Mouse (Mus musculus) right cerebral cortex, adult 18-20 months (tissue): Measurements from ENCODE around the gene Vhl.

Experiments used
- DNase-seq: peaks from one replicate; pipeline ENCODE4 v3.0.0; 2022; ENCODE audit warnings: mixed read lengths

The Vhl gene

GRCm38 (mm10) chr6:113630322-113630721 lies 6.6 kb downstream of the Vhl start:
- DNase-seq: peak; percentile 32

- DNase-seq: no peak
These were observed 9.1 kb downstream of the Vhl start for GRCm38 (mm10) chr6:113632863-113633262.

- peak; percentile 95 for DNase-seq
These were observed 14.7 kb downstream of the Vhl start, which contains the start of gene Irak2 for GRCm38 (mm10) chr6:113638302-113639040. TSS of gene Irak2 (plus strand) at chr6:113638467.

DNA sequence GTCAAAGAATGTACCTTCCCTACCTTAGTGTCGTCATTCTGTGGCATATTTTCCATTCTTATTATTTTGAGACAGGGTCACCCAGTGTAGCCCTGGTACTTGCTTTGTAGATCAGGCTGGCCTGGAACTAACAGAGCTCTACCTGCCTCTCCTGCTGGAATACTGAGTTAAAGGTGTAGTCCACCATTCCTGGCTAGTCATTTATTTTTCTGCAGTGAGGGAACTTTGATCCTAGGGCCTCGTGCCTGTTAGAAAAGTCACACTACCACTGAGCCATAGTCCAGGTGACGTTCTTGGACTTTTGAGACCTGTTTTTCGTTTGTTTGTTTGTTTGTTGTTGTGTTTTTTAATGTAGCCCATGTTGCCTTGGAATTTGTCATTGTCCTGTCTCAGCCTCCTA lies 15.4 kb downstream of the Vhl start:
- no peak for DNase-seq

- DNase-seq: no peak
These were observed 18.8 kb downstream of the Vhl start for GRCm38 (mm10) chr6:113642605-113643004.

- no peak for DNase-seq
These were observed 19.3 kb downstream of the Vhl start for GRCm38 (mm10) chr6:113643021-113643420.

DNA sequence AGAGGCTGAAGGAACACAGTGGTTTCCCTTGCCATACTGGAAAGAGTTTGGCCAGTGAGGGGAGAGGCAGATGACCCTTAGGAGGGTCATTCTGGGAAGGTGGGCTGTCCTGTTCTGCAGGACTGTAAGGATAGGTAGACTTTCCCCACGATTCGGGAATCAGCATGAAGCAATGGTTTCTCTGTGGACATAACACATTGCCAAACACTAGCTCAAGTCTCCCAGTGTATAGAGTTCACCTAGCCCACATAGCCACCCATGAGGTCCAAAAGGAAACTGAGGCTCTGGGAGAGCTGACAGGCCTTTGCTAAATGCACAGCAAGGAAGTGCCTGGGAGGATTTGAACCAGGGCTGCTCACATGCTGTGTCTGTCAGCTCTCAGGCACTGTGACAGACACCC lies 20.2 kb downstream of the Vhl start:
- DNase-seq: no peak

GRCm38 (mm10) chr6:113644808-113645207 lies 21.0 kb downstream of the Vhl start:
- peak; percentile 37 for DNase-seq

DNA sequence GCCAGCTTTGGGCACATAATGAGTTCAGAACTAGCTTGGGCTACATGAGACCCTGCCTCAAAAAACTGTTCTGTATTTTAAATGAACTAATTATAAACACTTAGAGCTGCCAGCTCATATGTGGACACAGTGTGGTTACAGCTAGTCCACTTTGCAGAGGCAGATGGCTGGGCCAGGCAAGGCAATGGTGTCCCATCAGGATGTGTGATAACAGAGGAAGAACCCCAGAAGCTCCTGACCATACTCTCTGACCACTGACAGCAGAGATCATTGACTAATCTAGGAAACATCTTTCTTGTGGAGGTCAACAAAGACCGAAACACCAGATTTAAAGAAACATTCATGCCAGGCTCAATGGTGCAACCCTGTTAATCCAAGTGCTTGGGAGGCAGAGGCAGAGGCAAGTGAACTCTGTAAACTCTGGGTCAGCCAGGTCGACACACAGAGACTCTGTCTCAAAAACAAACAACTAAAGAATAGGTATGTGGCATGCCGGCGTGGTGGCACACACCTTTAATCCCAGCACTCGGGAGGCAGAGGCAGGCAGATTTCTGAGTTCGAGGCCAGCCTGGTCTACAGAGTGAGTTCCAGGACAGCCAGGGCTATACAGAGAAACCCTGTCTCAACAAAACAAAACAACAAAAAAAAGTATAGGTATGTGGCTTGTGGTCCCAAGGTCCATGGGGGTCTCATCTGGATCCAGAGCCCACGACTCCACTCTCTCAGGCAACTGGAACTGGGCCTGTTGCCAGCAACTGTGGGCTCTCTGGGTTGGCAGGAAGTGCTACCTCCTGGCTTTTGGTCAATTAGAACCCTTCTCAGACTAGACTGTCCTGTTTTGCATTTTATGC lies 25.8 kb downstream of the Vhl start:
- DNase-seq: no peak

GRCm38 (mm10) chr6:113650197-113650640 lies 26.5 kb downstream of the Vhl start:
- no peak for DNase-seq

DNA sequence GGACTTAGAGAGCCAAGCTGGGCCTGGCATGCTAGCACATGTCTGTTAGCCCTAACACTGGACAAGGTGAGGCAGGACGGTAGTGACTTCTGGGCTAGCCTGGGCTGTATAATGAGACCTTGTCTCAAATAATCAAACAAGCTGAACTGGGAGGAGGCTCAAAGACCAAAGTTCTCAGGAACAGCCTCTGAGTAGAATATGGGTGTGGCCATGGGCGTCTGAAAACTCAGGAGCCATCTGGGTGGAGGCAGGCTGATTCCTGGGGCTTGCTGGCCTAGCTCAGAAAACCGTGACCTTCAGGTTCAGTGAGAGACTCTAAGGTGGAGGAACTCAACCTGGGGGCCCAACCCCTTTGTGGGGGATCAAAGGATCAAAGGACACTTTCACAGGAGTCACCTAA lies 27.9 kb downstream of the Vhl start:
- DNase-seq: no peak

DNA sequence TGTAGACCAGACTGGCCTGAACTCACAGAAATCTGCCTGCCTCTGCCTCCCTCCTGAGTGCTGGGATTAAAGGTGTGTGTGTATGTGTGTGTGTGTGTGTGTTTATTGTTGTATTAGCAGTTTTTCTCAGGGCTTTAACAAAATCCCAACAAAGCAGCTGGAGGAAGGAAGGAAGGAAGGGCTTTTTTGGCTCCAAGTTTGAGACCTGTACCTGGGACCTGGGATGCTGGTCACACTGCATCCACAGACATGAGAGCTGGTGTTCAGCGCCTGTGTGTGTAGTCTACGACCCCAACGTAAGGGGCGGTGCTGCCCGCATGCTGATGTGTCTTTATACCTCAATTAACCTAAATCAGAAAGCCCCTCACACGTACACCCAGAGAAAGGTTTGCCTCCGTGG lies 29.8 kb downstream of the Vhl start:
- DNase-seq: no peak

DNA sequence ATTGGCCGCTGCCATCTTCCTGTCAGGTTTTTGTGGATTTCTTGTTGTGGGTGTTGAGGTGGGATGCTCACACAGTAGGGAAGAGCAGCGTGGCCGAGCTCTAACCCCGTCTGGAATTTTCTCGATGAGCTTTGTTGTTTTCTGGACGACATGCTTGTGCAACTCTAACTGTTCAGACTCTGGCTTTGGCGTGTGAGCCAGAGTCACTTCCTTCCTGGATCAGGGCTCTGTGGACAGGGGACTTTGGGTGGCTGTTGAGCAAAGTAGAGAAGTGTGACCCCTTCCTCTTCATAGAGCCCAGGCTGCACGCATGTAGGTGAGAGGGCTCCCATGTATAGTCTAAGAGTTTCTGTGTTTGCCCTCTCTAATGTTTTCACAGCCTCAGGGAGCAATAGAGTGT lies 30.3 kb downstream of the Vhl start:
- DNase-seq: no peak

DNA sequence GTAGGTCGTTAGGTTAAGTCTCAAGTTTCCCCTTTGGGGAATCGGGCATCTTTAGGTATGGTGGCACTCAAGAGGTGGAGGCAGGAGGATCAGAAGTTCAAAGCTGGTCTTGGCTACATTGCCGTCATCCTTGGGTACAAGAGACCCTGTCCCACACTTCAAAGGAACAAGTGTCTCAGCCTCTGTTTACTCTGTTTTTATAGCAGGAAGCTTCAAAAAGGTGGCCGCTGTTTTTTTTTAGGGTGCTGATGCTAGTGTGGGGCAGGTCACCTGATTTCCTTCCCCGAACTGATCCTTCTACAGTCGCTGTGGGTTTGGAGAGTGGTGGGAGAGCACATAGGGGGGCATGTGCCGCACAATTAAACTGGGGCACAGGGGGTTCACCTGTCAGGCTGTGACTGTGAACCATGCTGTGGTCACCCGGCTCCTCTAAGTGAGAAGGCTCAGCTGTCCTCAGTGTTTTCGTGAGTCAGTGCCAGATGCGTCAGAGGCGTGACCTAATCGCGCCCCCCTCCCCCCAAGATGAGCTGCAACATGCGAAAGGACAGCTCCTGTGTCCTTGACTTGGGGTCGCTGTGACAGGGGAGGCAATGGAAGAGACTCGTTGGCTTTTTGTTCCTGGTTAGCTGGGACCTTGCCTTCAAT lies 31.1 kb downstream of the Vhl start:
- DNase-seq: no peak

- DNase-seq: no peak
These were observed 31.7 kb downstream of the Vhl start for GRCm38 (mm10) chr6:113655475-113655874.

DNA sequence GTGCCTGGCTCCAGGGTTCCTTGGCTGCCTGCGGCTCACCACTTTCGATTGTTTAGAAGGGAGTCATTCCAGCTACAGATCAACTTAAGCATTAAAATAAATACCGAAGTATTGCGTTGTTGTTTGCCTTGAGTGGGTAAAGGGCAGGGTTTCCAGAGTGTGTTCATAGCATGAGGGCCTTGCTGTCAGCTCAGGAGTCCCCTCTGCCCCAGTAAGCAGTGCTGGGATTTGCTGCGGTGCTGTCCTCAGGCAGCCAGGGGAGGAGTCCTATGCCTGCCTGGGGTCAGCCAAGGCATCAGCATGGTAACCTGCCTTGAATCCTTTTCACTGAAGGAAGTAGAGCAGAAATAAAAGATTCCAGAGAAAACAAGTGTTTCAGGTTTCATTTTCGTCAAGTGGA lies 33.1 kb downstream of the Vhl start:
- no peak for DNase-seq

GRCm38 (mm10) chr6:113658226-113658625 lies 34.5 kb downstream of the Vhl start:
- no peak for DNase-seq

DNA sequence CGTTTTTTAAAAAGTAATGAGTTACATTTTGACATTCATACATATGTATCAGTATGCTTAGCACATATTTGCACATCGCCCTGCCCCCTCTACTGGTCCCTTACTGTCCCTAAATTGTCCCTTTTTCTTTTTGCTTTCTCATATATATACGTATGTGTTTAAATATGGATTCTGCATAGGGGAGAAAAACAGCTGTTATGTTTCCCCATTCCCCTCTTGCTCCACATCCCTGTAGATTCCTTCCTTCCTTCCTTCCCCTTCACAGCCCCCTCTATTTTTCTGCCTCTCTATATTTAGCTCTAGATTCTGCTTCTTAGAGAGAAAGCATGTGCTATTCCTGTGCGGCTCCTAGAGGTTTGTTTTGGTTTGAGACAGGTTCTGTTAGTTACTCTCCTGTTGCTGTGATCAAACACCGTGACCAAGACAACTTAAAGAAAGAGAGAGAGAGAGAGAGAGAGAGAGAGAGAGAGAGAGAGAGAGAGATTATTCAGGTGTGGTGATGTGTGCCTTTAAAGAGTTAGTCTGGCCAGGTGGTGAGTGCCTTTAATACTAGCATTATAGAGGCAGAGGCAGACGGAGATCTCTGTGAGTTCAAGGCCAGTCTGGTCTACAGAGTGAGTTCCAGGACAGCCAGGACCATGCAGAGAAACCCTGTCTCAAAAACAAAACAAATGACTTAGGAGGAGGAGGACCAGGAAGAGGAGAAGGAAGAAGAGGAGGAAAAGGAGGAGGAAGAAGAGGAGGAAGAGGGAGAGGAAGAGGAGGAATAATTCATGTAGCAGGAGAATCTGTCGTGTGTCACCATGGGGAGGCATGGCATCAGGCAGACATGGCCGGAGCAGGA lies 36.1 kb downstream of the Vhl start:
- DNase-seq: no peak

- DNase-seq: no peak
These were observed 37.0 kb downstream of the Vhl start for GRCm38 (mm10) chr6:113660492-113661352.

DNA sequence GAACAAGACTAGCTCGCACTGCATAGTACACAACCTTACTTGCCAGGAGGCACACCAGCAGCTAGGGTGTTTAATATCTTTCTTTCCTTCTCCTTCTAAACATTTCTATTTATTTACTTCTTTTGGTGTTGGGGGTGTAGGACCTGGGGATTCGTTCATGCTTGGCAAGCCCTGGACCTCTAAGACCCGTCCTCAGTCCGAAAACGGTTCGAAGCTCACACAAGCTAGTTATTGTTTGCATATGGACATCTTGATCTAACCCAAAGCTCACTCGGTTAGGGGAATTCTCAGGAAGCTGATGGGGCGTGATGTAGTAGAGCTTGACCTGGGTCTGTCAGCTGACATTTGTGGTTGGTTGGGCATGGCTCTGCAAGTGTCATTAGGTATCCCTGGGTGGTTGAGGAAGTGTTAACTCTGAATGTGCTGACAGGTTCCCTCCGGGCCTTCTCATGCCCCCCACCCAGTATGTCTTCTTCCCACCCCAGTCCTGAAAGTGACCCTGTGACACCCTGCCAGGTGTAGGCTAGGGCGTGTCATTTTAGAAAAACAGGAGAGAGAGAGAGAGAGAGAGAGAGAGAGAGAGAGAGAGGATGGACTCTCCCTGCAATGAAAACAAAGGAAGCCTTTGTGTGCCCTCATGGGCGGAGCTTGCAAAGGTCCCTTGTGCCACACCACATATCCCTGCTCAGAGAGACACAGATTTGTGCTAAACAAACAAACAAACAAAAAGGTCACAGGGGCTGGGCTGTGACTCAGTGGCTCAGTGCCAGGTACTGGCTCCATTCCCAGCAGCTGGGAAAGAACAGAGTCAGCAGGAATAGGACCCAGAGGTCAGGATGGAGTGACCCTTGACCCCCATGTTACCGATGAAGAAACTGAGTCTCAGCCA lies 37.8 kb downstream of the Vhl start:
- peak; percentile 32 for DNase-seq
